Mouse (Mus musculus): ENCODE results near the gene Atg101.

- TF ChIP-seq POLR2A (IDR thresholded peaks at IDR 0.05; ENCODE audit: insufficient read depth, low read length) (no peak), CTCF (IDR thresholded peaks at IDR 0.05; ENCODE audit: low read depth, low read length) (no peak), EP300 (IDR thresholded peaks at IDR 0.05; ENCODE audit: insufficient read depth, low read depth, low read length) (no peak)
Measured at GRCm38 (mm10) chr15:101292012-101292411, 7.9 kb downstream of the Atg101 start.

Data from ES-Bruce4 (cell line).